Mouse (Mus musculus): ENCODE data around the gene Nek1. TPM values are rescaled to one million over a fixed set of nuclear protein-coding genes. Genes with fewer than 3 reads are reported as not detected.

The Nek1 gene
- polyA plus RNA-seq, 1 experiment from 2014 or later, result 22.9 TPM

- no peak for ATAC-seq (ENCODE audit: insufficient number of reproducible peaks, insufficient read depth, low FRiP score, low TSS enrichment, low read depth)
- Histone ChIP-seq H3K9me3 (no peaks in the 10 kb centered on the region), H3K27me3 (no peaks in the 10 kb centered on the region), H3K36me3 (no peaks in the 10 kb centered on the region), H3K4me1 (no peaks in the 10 kb centered on the region), H3K4me2 (no peak overlapping the region), H3K4me3 (no peak overlapping the region), H3K27ac (no peak overlapping the region), H3K9ac (no peak overlapping the region)
- WGBS, result 58% methylated on average over 6 of the region's 6 CpGs
Observed at GRCm38 (mm10) chr8:60965306-60965705, 27.7 kb upstream of the Nek1 start.

GRCm38 (mm10) chr8:60965741-60966140, 27.3 kb upstream of the Nek1 start:
- Histone ChIP-seq H3K9ac (no peak overlapping the region), H3K27ac (no peak overlapping the region), H3K4me2 (no peak overlapping the region), H3K9me3 (no peaks in the 10 kb centered on the region), H3K4me3 (no peak overlapping the region), H3K36me3 (no peaks in the 10 kb centered on the region), H3K4me1 (no peaks in the 10 kb centered on the region), H3K27me3 (no peaks in the 10 kb centered on the region)
- 51% methylated on average over 3 of the region's 3 CpGs for WGBS
- ATAC-seq (ENCODE audit: insufficient number of reproducible peaks, insufficient read depth, low FRiP score, low TSS enrichment, low read depth), result no peak

GRCm38 (mm10) chr8:60969091-60969490, 23.9 kb upstream of the Nek1 start:
- no peak for ATAC-seq (ENCODE audit: insufficient number of reproducible peaks, insufficient read depth, low FRiP score, low TSS enrichment, low read depth)
- Histone ChIP-seq H3K4me1 (no peaks in the 10 kb centered on the region), H3K27ac (no peak overlapping the region), H3K4me2 (no peak overlapping the region), H3K9ac (no peak overlapping the region), H3K27me3 (no peaks in the 10 kb centered on the region), H3K4me3 (no peak overlapping the region), H3K36me3 (no peaks in the 10 kb centered on the region), H3K9me3 (no peaks in the 10 kb centered on the region)
- WGBS, result 34% methylated on average over 2 of the region's 2 CpGs

- Histone ChIP-seq H3K9ac (no peak overlapping the region), H3K9me3 (no peaks in the 10 kb centered on the region), H3K4me3 (no peak overlapping the region), H3K27me3 (no peaks in the 10 kb centered on the region), H3K27ac (no peak overlapping the region), H3K4me2 (no peak overlapping the region), H3K36me3 (no peaks in the 10 kb centered on the region), H3K4me1 (no peaks in the 10 kb centered on the region)
- 62% methylated on average over 4 of the region's 4 CpGs for WGBS
- no peak for ATAC-seq (ENCODE audit: insufficient number of reproducible peaks, insufficient read depth, low FRiP score, low TSS enrichment, low read depth)
Observed at GRCm38 (mm10) chr8:60971808-60972207, 21.2 kb upstream of the Nek1 start.

- Histone ChIP-seq H3K27me3 (no peaks in the 10 kb centered on the region), H3K4me1 (no peaks in the 10 kb centered on the region), H3K9ac (no peak overlapping the region), H3K9me3 (no peaks in the 10 kb centered on the region), H3K4me2 (no peak overlapping the region), H3K27ac (no peak overlapping the region), H3K4me3 (no peak overlapping the region), H3K36me3 (no peaks in the 10 kb centered on the region)
- no peak for ATAC-seq (ENCODE audit: insufficient number of reproducible peaks, insufficient read depth, low FRiP score, low TSS enrichment, low read depth)
- WGBS, result 85% methylated on average over 2 of the region's 2 CpGs
Observed at GRCm38 (mm10) chr8:60973448-60973847, 19.5 kb upstream of the Nek1 start.

GRCm38 (mm10) chr8:60974837-60975236, 18.2 kb upstream of the Nek1 start:
- Histone ChIP-seq H3K27ac (no peak overlapping the region), H3K27me3 (no peaks in the 10 kb centered on the region), H3K9ac (no peak overlapping the region), H3K4me3 (no peak overlapping the region), H3K36me3 (no peaks in the 10 kb centered on the region), H3K4me1 (no peaks in the 10 kb centered on the region), H3K9me3 (no peaks in the 10 kb centered on the region), H3K4me2 (no peak overlapping the region)
- no peak for ATAC-seq (ENCODE audit: insufficient number of reproducible peaks, insufficient read depth, low FRiP score, low TSS enrichment, low read depth)
- WGBS, result 86% methylated on average over 2 of the region's 2 CpGs

GRCm38 (mm10) chr8:60976818-60977217, 16.2 kb upstream of the Nek1 start:
- H3K9ac ChIP-seq, result no peak overlapping the region
- H3K27ac ChIP-seq, result no peak overlapping the region
- H3K4me1 ChIP-seq, result no peaks in the 10 kb centered on the region
- whole genome bisulfite sequencing, result 82% methylated on average over 9 of the region's 9 CpGs
- H3K4me3 ChIP-seq, result no peak overlapping the region
- H3K9me3 ChIP-seq, result no peaks in the 10 kb centered on the region
- no peak overlapping the region for H3K4me2 ChIP-seq
- H3K27me3 ChIP-seq, result no peaks in the 10 kb centered on the region
- H3K36me3 ChIP-seq, result no peaks in the 10 kb centered on the region
- ATAC-seq (ENCODE audit: insufficient number of reproducible peaks, insufficient read depth, low FRiP score, low TSS enrichment, low read depth), result no peak

GRCm38 (mm10) chr8:60978496-60978895, 14.5 kb upstream of the Nek1 start:
- no peak overlapping the region for H3K4me3 ChIP-seq
- no peak overlapping the region for H3K27ac ChIP-seq
- no peaks in the 10 kb centered on the region for H3K4me1 ChIP-seq
- ATAC-seq (ENCODE audit: insufficient number of reproducible peaks, insufficient read depth, low FRiP score, low TSS enrichment, low read depth), result no peak
- H3K4me2 ChIP-seq, result no peak overlapping the region
- no peaks in the 10 kb centered on the region for H3K27me3 ChIP-seq
- H3K9me3 ChIP-seq, result no peaks in the 10 kb centered on the region
- 86% methylated on average over 5 of the region's 5 CpGs for WGBS
- H3K9ac ChIP-seq, result no peak overlapping the region
- H3K36me3 ChIP-seq, result no peaks in the 10 kb centered on the region

GRCm38 (mm10) chr8:60981388-60981787, 11.6 kb upstream of the Nek1 start:
- no peak for ATAC-seq (ENCODE audit: insufficient number of reproducible peaks, insufficient read depth, low FRiP score, low TSS enrichment, low read depth)
- H3K4me2 ChIP-seq, result peak overlapping the region; percentile 98
- WGBS, result 28% methylated on average over 1 of the region's 1 CpGs

GRCm38 (mm10) chr8:60982701-60983687, 10.0 kb upstream of the Nek1 start, which contains the start of gene Clcn3:
TSS of gene Clcn3 (minus strand) at chr8:60983300.
- WGBS, result under 1% methylated on average over 101 of the region's 101 CpGs
- peak; percentile 99 for ATAC-seq (ENCODE audit: insufficient number of reproducible peaks, insufficient read depth, low FRiP score, low TSS enrichment, low read depth)
- H3K27me3 ChIP-seq, result no peaks in the 10 kb centered on the region
- no peaks in the 10 kb centered on the region for H3K36me3 ChIP-seq
- H3K4me3 ChIP-seq, result peak within 1 kb of the TSS; percentile 83
- H3K9ac ChIP-seq, result peak within 1 kb of the TSS; percentile 84
- H3K27ac ChIP-seq, result peak within 1 kb of the TSS; percentile 51
- peaks cover 3% of the 10 kb centered on the region; the same call in 1 of the 2 replicates for H3K4me1 ChIP-seq
- H3K9me3 ChIP-seq, result no peaks in the 10 kb centered on the region
- peak within 1 kb of the TSS; percentile 98 for H3K4me2 ChIP-seq

More at GRCm38 (mm10) chr8:60981388-60981787, 11.6 kb upstream of the Nek1 start:
- Histone ChIP-seq H3K4me1 (peaks cover 3% of the 10 kb centered on the region; the same call in 1 of the 2 replicates), H3K9ac (no peak overlapping the region), H3K4me3 (no peak overlapping the region), H3K9me3 (no peaks in the 10 kb centered on the region), H3K27ac (no peak overlapping the region), H3K36me3 (no peaks in the 10 kb centered on the region), H3K27me3 (no peaks in the 10 kb centered on the region)

- Histone ChIP-seq H3K27me3 (no peaks in the 10 kb centered on the region), H3K9ac (peak overlapping the region; percentile 64), H3K9me3 (no peaks in the 10 kb centered on the region), H3K27ac (peak overlapping the region; percentile 49), H3K4me3 (peak overlapping the region; percentile 83), H3K4me2 (peak overlapping the region; percentile 98), H3K4me1 (peaks cover 3% of the 10 kb centered on the region; the same call in 1 of the 2 replicates), H3K36me3 (no peaks in the 10 kb centered on the region)
- 10% methylated on average over 9 of the region's 9 CpGs for WGBS
- ATAC-seq (ENCODE audit: insufficient number of reproducible peaks, insufficient read depth, low FRiP score, low TSS enrichment, low read depth), result peak; percentile 48; the same call in 1 of the 2 replicates
Observed at GRCm38 (mm10) chr8:60983688-60984079, 9.3 kb upstream of the Nek1 start.

All from embryonic facial prominence, embryonic 13.5 days (tissue).